Mouse (Mus musculus) frontal cortex, adult (tissue): Measurements from ENCODE around the gene Trim47.

Source experiments
- ATAC-seq: cut with Nextera tagmentation; 2 replicates; pipeline ENCODE4 v1.9.2; 2017; ENCODE audit warnings: mild to moderate bottlenecking, moderate library complexity, mixed read lengths; ENCODE audit not compliant: low TSS enrichment

The Trim47 gene

DNA sequence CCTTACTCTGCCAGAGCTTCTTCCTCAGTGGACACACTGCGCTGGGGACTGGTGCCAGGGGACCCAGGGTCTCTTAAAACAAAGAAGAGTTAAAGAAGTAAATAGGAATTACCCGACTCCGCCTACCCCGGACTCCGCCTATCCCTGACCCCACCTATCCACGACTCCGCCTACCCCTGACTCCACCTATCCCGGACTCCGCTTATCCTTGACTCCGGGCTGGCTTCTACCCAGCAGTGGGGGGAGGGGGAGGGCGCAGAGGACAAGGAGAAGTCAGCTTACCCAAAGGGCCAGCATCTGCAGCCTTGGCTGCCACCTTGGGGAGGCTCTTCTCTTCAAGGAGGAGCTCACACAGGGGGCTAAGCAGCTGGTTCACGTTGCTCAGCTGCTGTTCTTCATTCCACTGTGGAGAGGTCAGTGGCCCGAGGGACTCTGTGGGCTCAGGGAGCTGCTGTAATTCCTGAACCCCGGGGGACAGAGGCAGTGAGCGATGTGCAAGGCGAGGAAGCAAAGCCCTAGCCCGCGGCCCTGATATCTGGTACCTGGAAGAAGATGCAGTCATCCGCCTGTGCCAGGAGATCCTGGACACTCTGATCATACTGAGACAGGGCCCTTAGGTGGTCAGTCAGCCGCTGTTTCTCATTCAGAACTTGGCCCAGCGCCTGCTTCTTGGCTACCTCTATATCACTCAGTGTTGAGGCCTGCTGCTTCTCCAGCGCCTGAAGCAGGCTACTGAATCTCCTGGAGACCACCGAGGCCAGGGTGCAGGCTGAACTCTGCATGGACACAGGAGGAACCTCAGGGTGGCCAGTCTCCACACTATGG is at the start of gene Trim47:
Gene Trim47, minus strand, starts transcription at position 55 of the 825 bp plus-strand sequence.
- ATAC-seq: no peak

- no peak for ATAC-seq
Measured at GRCm38 (mm10) chr11:116176010-116176409, 49.0 kb upstream of the Trim47 start.

DNA sequence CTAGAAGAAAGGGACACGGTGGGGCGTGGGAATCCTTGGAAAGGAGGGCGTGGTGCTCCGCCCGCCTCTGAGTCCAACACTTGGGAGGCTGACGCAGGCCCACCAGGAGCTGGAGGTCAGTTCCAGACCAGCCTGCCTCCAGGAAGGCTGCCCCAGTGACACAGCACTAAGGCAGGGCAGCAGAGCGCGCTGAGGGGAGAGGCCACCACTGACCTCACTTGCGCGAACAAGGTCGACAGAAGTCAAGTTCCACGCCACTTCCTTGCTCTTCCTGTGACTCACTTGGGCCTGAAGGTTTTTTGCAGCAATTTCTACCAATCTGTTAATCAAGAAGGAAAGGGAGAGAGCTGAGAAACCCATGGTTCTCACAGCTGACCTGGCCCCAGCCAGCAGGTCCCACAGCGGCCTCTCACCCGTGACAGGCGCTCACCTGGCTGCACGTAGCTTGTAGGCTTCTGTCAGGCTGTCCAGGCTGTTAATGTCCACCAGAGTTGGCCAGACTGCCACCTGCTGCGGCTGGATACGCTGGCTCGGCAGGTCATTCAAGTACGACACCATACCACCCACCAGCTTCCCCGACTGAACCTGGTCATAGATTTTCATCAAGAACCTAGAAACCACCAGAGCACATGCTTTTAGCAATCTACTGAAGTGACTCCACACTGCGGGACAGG is 47.9 kb upstream of the Trim47 start:
- ATAC-seq: no peak

DNA sequence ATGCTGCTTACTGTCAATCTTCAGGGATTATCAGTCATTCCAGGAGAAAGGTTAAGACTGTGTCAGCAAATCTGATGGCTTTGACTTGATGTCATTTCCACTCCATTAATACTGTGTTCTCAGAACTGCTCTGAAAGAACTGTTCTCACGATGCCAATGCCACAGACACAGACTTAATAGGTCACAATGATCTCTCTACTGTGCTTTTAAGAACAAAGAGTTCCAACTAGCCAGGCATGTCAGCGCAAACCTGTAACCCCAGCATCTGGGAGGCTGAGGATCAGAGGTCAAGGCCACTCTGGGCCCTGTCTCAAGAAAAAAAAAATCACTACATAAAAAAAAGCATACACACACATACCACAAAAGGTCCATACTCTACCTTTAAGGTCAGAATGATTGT is 44.9 kb upstream of the Trim47 start:
- ATAC-seq: no peak

- no peak for ATAC-seq
Measured at GRCm38 (mm10) chr11:116170003-116170800, 43.2 kb upstream of the Trim47 start.

GRCm38 (mm10) chr11:116169214-116169613 is 42.2 kb upstream of the Trim47 start:
- ATAC-seq: no peak

DNA sequence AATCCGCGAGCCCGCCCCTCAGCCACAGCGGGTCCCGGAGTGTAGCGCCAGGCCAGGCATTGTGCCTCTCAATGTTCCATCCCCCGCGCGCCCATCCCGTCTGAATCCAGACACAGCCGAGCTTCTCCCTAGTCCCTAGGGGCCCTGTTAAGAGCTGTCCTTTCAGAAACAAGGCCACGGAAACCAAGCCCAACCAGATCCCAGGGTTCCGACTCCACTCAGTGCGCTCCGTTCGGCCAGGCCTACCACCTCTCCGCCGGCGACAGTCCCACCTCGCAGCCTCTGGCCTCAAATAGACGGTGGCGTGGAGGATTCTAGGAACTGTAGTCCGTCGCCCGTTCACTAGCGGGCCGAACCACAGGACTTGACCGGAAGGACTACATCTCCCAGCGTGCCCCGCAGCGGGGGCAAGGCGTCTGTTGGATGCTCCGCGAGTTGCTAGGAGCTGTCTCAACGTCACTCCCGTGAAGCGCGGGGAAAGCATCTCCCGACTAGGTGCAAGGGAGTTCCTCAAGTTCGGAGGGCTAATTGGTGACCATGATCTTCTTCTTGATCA is 41.0 kb upstream of the Trim47 start, which contains the start of gene Fbf1:
Gene Fbf1, minus strand, starts transcription at position 283 of the 556 bp plus-strand sequence.
- ATAC-seq: peak; percentile 99

GRCm38 (mm10) chr11:116167232-116167631 is 40.2 kb upstream of the Trim47 start:
- ATAC-seq: no peak

DNA sequence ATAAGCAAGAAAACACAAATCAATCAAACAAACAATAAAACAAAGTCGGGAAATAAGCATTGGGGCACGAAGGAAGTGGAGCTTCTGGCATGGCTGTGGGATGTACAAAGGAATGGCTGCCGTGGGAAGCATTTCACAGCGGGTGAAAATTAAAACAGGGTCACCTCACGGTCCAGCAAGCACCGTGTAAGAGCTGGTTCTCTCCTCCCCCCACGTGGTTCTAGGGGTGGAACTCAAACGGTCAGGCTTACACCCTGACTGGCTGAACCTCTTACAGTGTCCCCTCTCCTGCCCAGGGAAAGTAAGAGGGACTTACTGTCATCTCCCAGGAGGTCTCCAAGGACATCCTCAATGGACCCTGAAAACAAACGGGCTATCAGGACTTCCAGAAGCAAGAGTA is 36.0 kb upstream of the Trim47 start:
- no peak for ATAC-seq

GRCm38 (mm10) chr11:116162146-116162545 is 35.1 kb upstream of the Trim47 start:
- ATAC-seq: peak; percentile 86

DNA sequence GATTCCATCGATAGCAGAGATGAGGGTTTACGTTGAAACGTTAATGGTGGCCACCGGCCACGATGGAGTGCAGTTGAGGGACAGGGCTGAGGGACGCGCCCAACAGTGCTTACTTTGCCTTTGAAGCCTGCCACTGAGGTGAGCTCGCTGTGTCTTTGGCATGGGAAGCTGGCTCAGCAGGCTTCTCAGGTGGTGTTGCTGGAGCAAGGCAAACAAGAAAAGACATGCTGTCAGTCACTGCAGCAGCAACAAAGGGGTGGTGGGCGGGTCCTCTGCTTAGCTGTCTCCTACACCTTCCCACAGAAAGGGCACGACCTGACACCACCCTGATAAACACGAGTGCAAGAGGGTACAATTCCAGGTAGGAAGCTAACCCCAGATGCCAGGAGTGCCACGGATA is 34.3 kb upstream of the Trim47 start:
- no peak for ATAC-seq

DNA sequence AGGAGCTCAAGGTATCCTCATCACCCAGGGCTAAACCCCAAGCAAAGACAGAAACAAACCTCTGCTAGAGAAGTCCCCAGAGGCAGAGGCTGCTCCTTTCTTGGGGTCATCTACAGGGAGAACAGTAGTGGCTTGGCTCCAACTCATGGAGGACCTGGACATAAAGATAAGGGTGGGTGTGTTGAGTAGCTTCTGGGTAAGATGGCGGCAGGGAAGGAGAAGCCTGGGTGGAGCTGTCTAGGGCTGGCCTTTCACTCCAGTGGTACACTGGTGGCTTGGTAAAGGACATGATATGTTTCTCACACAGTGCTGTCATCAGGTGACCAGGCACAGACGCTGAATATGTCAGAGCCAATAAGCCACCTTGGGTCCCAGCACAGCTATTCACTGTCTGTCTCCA is 23.9 kb upstream of the Trim47 start:
- no peak for ATAC-seq

DNA sequence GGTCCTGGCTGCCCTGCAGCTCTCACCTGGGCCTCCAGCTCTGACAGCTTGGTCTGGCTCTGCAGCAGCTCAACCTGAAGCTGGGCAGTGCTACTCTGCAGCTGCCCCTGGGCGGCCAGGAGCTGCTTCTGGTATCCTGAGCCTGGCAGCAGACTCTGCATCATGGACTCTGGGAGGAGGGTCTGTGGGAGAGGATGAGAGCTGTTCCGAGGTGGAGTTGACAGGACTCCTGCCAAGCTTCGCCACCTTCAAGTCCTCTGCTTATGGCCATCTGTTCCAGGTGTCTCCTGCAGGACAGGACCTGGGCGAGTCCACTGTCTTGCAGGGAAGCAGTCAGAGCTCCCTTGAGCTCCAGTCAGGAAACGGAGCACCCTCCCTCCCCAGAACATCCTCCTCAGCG is 22.3 kb upstream of the Trim47 start:
- ATAC-seq: no peak

DNA sequence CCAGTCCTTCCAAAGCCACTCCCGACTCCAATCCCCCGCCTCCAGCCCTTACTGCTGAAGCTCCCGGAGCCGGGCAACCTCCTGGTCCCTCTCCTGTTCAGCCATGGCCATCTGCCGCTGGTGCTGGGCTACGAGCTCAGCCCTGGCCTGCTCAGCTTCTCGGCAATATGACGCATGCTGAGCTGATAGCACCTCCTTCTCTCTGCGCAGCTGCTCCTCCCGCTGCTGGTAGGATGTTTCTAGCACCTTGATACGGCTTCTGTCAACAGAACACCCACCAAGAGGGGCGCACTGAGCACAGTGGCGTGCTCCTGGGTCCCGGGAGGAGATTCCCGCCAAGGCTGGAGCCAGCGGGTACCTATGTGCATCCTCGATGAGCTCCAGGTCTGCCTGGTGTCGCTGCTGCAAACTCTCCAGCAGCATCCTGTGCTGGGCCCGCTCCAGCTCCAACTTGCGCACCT is 21.8 kb upstream of the Trim47 start:
- ATAC-seq: peak; percentile 64

- ATAC-seq: peak; percentile 64
Measured at GRCm38 (mm10) chr11:116146294-116146985, 19.4 kb upstream of the Trim47 start.

DNA sequence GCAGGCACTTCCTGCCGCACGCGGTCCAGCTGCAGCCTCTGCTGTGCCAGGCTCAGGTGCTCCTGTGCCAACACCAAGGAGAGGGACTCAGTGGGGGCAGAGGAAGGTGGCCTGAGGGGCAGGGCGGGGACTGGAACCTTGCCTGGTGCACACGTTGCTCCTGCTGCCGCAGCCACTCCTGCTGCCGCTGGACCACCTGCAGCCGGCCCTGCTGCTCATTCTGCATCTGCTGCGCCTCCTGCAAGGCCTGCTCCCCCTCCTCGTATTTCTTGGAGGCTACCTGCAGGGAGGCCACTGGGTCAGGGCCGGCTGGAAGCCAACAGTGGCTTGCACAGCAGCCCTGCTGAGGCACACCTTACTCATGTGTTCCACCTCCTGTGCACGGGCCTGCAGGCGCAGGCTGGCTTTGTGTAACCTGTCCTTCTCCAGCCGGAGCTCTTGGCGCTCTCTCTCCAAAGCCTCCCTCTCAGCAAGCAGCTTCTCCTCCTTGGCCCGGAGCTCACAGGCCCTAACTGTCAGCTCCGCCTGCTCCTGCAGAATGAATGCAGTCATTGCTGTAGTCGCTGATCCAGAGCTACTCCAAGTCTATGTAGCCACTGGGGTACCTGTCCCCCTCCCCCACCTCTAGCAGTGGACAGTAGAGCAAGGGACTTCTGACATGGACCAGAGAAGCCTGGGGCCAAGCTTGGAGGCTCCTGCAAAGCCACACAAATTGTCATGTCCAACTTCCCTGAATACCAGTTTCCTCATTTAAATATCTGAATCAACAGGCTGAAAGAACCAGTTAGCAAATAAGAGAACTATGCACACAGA is 18.7 kb upstream of the Trim47 start:
- ATAC-seq: no peak; the same call in 1 of the 2 replicates

GRCm38 (mm10) chr11:116143468-116143867 is 16.5 kb upstream of the Trim47 start:
- ATAC-seq: no peak

GRCm38 (mm10) chr11:116142211-116142991 is 15.4 kb upstream of the Trim47 start:
- no peak for ATAC-seq

DNA sequence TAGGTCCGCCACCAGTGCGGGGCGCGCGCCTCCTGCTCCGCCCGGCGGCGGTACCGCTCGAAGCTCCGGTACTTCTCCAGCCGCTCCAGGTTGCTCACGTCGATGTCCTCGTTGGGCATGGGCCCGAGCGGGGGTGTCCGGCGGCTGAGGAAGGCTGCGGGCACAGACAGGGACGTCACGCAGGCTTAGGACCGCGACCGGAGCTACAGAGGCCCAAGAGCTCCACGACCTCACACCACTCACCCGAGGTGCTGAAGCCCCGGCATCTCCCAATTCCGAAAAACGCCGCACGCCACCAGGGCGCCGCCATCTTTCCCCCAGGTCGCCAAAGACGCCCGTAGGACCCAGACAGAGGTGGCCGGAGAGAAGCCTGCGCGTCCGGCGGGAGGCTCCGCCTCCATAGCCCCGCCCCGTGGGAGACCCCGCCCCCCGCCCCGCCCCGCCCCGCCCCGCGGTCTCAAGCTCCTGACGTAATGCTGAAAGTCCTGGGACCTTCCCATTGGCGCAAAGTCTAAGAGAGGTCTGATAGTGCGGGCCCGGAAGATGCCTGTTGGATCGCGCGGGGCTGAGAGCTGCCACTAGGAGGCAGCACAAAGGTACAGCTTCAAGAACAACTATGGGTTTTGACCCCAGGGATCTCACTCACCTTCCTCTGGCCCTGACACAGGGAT is 11.6 kb upstream of the Trim47 start, which contains the start of gene Mrpl38:
Gene Mrpl38, minus strand, starts transcription at position 401 of the 671 bp plus-strand sequence.
- peak; percentile 69 for ATAC-seq
